Mouse (Mus musculus): Measurements from ENCODE around the gene Ndufc2. TPM values are rescaled to one million over a fixed set of nuclear protein-coding genes. Genes with fewer than 3 reads are reported as not detected.
"Not testable (repeated sequence)": the region's sequence is repeated elsewhere in the genome, so short reads cannot be mapped to it uniquely, and the experiment has no call there.

Ndufc2 gene
- polyA plus RNA-seq, 1 experiment from 2014 or later = 386 TPM

DNA sequence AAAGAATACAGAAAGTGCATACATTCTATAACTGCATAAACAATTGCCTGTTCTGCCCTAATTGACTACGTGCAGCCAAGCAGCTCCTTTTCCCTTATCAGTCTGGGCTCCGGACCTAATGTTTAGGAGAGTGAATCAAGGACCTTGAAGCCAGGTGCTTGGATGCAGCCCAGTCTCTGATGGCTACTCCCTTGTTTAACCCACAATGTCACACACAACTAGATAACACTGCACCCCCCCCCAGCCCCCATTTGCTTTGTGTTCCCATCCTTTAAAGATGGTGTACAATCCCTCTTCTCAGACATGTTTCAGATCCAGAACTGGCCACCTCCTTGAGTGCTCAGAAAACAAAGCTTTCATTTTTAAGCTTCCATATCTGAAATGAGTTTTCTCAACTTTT is 51.2 kb downstream of the Ndufc2 start, which contains the start of gene Kctd14:
Kctd14 (plus strand) TSS at position 301 of the 400 bp plus-strand sequence.
- H3K9ac ChIP-seq (ENCODE audit: low read length); ATAC-seq (replicated peaks; ENCODE audit: low FRiP score, low TSS enrichment, low read depth); H3K4me3 ChIP-seq (ENCODE audit: low read depth, low read length); H3K9me3 ChIP-seq (ENCODE audit: control insufficient read depth, low read length); H3K27ac ChIP-seq (ENCODE audit: low read depth); H3K4me2 ChIP-seq (ENCODE audit: low read length); H3K4me1 ChIP-seq (replicated peaks; ENCODE audit: control insufficient read depth, insufficient read depth, low read length); H3K27me3 ChIP-seq (replicated peaks; ENCODE audit: control insufficient read depth, insufficient read depth, low read length); DNase-seq (ENCODE audit: low spot score); H3K36me3 ChIP-seq (ENCODE audit: control insufficient read depth, insufficient read depth, low read length): not testable (repeated sequence)
- WGBS = 54% methylated on average over 2 of the region's 2 CpGs

DNA sequence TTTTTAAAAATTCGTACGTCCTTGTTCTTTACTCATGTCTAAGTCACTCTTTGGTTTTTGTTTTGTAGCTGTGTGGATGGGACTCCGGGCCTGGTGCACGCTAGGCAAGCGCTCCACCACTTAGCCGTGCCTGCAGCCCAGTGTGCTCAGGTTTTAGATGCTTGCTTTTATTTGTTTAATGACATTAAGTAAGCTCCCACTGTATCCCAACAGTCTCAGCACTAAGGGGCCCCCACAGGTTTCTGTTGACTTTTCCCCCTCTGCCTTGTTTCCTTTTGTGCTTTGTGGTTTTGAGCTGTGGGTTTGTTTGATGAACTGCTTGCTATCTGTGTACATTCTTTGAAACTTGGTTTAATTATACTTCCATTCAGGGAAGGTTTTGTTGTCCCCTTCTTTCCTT is 52.4 kb downstream of the Ndufc2 start:
- Histone ChIP-seq H3K9me3 (ENCODE audit: control insufficient read depth, low read length) (0 out of 2 replicates have a peak, but pooled peaks cover 7% of the 10 kb centered on the region), H3K36me3 (ENCODE audit: control insufficient read depth, insufficient read depth, low read length) (no peaks in the 10 kb centered on the region), H3K9ac (ENCODE audit: low read length) (no peak overlapping the region), H3K4me2 (ENCODE audit: low read length) (no peak overlapping the region), H3K27ac (ENCODE audit: low read depth) (no peak overlapping the region), H3K4me1 (replicated peaks; ENCODE audit: control insufficient read depth, insufficient read depth, low read length) (peaks cover 4% of the 10 kb centered on the region; the same call in 1 of the 2 replicates), H3K4me3 (ENCODE audit: low read depth, low read length) (no peak overlapping the region), H3K27me3 (replicated peaks; ENCODE audit: control insufficient read depth, insufficient read depth, low read length) (no peaks in the 10 kb centered on the region)
- no peak for ATAC-seq (replicated peaks; ENCODE audit: low FRiP score, low TSS enrichment, low read depth)
- DNase-seq (ENCODE audit: low spot score) = no peak
- WGBS = 82% methylated on average over 6 of the region's 6 CpGs

DNA sequence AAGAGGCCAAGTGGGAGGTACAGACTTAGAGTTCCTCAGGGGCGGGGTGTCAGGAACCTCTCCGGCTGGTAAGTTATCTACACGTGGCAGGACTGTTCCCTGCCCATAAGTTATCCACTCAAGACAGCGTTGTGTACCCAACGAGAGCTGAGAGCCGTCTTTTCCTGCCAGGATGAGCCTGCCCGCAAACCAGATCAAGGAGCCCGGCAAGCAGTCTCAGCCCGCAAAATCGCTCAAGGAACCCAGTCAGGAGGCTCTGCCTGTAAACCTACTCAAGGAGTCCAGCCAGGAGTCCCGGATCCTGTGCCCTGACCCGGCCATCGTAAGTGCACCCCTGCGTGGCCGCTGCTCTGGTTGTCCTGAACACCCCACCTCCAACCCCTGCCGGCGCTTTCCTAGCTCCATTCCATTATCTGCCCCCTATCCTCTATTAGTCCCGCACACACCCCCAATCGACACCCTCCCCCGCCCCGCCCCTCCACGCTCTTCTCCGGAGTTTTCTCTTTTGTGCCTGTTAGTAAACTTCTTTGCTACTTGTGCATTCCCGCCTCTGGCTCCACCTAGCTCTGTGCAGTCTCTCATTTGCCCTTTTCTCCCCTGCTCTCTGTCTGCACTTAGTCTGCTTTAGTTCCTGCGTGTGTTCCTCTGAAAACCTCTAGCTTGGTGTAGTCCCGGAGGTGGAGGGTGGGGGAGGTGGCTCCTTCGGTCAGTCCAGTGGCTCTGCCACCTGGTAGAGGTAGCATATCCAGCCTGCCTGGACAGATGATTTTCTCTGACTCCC is 53.5 kb downstream of the Ndufc2 start:
- peak; percentile 70 for ATAC-seq (replicated peaks; ENCODE audit: low FRiP score, low TSS enrichment, low read depth)
- peak; percentile 70 for DNase-seq (ENCODE audit: low spot score)
- 2% methylated on average over 27 of the region's 27 CpGs for WGBS
- Histone ChIP-seq H3K27me3 (replicated peaks; ENCODE audit: control insufficient read depth, insufficient read depth, low read length) (no peaks in the 10 kb centered on the region), H3K4me2 (ENCODE audit: low read length) (peak overlapping the region; percentile 79), H3K9ac (ENCODE audit: low read length) (peak overlapping the region; percentile 46), H3K36me3 (ENCODE audit: control insufficient read depth, insufficient read depth, low read length) (no peaks in the 10 kb centered on the region), H3K4me1 (replicated peaks; ENCODE audit: control insufficient read depth, insufficient read depth, low read length) (peaks cover 4% of the 10 kb centered on the region; the same call in 1 of the 2 replicates), H3K9me3 (ENCODE audit: control insufficient read depth, low read length) (0 out of 2 replicates have a peak, but pooled peaks cover 7% of the 10 kb centered on the region), H3K27ac (ENCODE audit: low read depth) (no peak overlapping the region), H3K4me3 (ENCODE audit: low read depth, low read length) (peak overlapping the region; percentile 33)

DNA sequence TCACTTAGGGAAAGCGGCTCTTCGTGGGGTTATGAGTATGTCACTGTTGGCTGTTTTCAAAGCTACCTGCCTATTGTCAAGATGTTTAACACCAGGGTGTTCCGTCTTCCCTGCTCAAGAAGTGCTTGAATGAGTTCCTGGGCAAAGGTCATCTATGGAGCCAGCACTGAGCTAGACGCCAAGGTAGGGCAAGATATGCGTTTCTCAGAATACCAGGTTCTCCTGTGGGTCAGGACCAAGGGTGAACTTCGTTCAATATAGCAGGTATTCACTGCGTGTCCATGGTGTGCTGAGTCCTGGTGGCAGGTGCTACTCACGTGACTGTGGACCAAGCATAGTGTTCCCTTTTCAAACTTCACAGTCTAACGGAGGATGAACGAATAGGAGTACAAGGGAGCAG is 55.0 kb downstream of the Ndufc2 start:
- H3K9ac ChIP-seq (ENCODE audit: low read length) = no peak overlapping the region
- WGBS = 91% methylated on average over 10 of the region's 10 CpGs
- no peak for DNase-seq (ENCODE audit: low spot score)
- no peak for ATAC-seq (replicated peaks; ENCODE audit: low FRiP score, low TSS enrichment, low read depth)
- no peak overlapping the region for H3K4me3 ChIP-seq (ENCODE audit: low read depth, low read length)
- H3K4me1 ChIP-seq (replicated peaks; ENCODE audit: control insufficient read depth, insufficient read depth, low read length) = peaks cover 4% of the 10 kb centered on the region; the same call in 1 of the 2 replicates
- no peaks in the 10 kb centered on the region for H3K27me3 ChIP-seq (replicated peaks; ENCODE audit: control insufficient read depth, insufficient read depth, low read length)
- no peaks in the 10 kb centered on the region for H3K9me3 ChIP-seq (ENCODE audit: control insufficient read depth, low read length)
- H3K27ac ChIP-seq (ENCODE audit: low read depth) = no peak overlapping the region
- H3K36me3 ChIP-seq (ENCODE audit: control insufficient read depth, insufficient read depth, low read length) = no peaks in the 10 kb centered on the region
- H3K4me2 ChIP-seq (ENCODE audit: low read length) = no peak overlapping the region

DNA sequence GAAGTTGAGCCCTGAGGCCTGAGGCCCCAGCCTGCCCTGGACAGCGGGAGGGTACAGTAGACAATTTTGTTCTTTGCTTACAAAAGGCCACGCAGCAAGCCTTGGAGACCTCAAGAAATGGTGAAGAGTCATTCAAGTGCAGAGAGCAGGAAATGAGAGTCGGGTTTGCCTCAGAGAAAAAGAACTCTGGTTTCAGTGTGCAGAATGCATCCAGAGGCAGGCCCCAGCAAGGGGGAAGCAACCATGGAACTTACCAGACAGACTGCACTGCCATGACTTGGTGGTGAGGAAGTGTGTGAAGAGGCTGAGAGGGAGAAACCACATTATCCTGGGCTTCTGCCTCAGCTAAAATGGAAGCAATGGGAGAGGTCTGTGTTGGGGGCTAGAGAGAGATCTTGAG is 55.8 kb downstream of the Ndufc2 start:
- peaks cover 4% of the 10 kb centered on the region; the same call in 1 of the 2 replicates for H3K4me1 ChIP-seq (replicated peaks; ENCODE audit: control insufficient read depth, insufficient read depth, low read length)
- no peak overlapping the region for H3K9ac ChIP-seq (ENCODE audit: low read length)
- H3K9me3 ChIP-seq (ENCODE audit: control insufficient read depth, low read length) = no peaks in the 10 kb centered on the region
- no peaks in the 10 kb centered on the region for H3K36me3 ChIP-seq (ENCODE audit: control insufficient read depth, insufficient read depth, low read length)
- H3K27ac ChIP-seq (ENCODE audit: low read depth) = no peak overlapping the region
- no peak overlapping the region for H3K4me2 ChIP-seq (ENCODE audit: low read length)
- H3K4me3 ChIP-seq (ENCODE audit: low read depth, low read length) = no peak overlapping the region
- no peak for ATAC-seq (replicated peaks; ENCODE audit: low FRiP score, low TSS enrichment, low read depth)
- DNase-seq (ENCODE audit: low spot score) = no peak
- H3K27me3 ChIP-seq (replicated peaks; ENCODE audit: control insufficient read depth, insufficient read depth, low read length) = no peaks in the 10 kb centered on the region
- 80% methylated on average over 3 of the region's 3 CpGs for WGBS

Other genes with a start within 250 kb of the Ndufc2 start
- gene Usp35, start 68.0 kb upstream of the Ndufc2 start, polyA plus RNA-seq (2014; fragmentation: Nextera tagmentation; extraction: Ambion mirVana) = 2.1 and 3.4 TPM in 2 replicates
- 5.4 and 5.9 TPM in 2 replicates for gene Kctd21, start 67.7 kb upstream of the Ndufc2 start, polyA plus RNA-seq (2014; fragmentation: Nextera tagmentation; extraction: Ambion mirVana)
- gene Alg8, start 28.4 kb upstream of the Ndufc2 start, polyA plus RNA-seq (2014; fragmentation: Nextera tagmentation; extraction: Ambion mirVana) = 46.2 and 48.6 TPM in 2 replicates
- 0.23 and 0.41 TPM in 2 replicates for gene Thrsp, start 17.7 kb downstream of the Ndufc2 start, polyA plus RNA-seq (2014; fragmentation: Nextera tagmentation; extraction: Ambion mirVana)
- gene Kctd14, start 51.3 kb downstream of the Ndufc2 start, polyA plus RNA-seq (2014; fragmentation: Nextera tagmentation; extraction: Ambion mirVana) = 1.7 and 2.2 TPM in 2 replicates
- 56.4 and 64.1 TPM in 2 replicates for gene Ints4, start 81.0 kb downstream of the Ndufc2 start, polyA plus RNA-seq (2014; fragmentation: Nextera tagmentation; extraction: Ambion mirVana)
- 48.8 and 54.0 TPM in 2 replicates for gene Aamdc, start 179.5 kb downstream of the Ndufc2 start, polyA plus RNA-seq (2014; fragmentation: Nextera tagmentation; extraction: Ambion mirVana)
- 20.3 and 20.9 TPM in 2 replicates for gene Rsf1, start 179.9 kb downstream of the Ndufc2 start, polyA plus RNA-seq (2014; fragmentation: Nextera tagmentation; extraction: Ambion mirVana)

All from intestine, embryonic 14.5 days (tissue).